Mouse (Mus musculus) layer of hippocampus, adult 11-12 months (tissue): ENCODE measurements at regions not wholly inside any gene's neighbourhood (a gene's known extent, or its start where the extent isn't known, plus 50 kb on each side); places are given as distances from the start of the nearest gene placed in this dataset.
"Not testable (repeated sequence)": the region's sequence is repeated elsewhere in the genome, so short reads cannot be mapped to it uniquely, and the experiment has no call there.

ENCODE experiments used
- DNase-seq: peaks from one replicate; pipeline ENCODE4 v3.0.0; 2022; ENCODE audit warnings: low spot score

- DNase-seq, result not testable (repeated sequence)
Observed at GRCm38 (mm10) chr17:93067850-93068249, 131.0 kb upstream of the Adcyap1 start.

- no peak for DNase-seq
Observed at GRCm38 (mm10) chr17:93068489-93068888, 130.3 kb upstream of the Adcyap1 start.

- DNase-seq, result no peak
Observed at GRCm38 (mm10) chr17:93084048-93084447, 114.8 kb upstream of the Adcyap1 start.

GRCm38 (mm10) chr17:93104516-93104915 is 94.3 kb upstream of the Adcyap1 start:
- peak; percentile 55 for DNase-seq

DNA sequence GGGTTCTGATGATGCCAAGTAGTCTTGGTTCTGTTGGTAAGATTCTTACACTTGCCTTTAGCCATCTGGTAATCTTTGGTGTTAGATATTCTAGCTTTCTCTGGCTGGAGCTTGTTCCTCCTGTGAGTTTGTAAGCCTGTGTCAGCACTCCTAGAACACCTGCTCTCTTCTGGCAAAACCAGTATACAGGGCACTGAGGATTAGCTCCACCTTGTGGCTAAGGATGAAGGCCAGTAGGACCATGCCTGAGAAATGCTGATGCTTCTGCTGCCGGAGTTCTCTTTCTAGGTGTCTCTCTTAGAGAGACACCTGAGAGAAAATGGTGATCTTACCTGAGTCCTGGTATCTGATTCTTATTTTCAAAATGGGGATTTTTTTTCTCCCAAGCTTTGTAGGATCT is 58.8 kb upstream of the Adcyap1 start:
- peak; percentile 9 for DNase-seq

- DNase-seq, result peak; percentile 74
Observed at GRCm38 (mm10) chr17:93141125-93141524, 57.7 kb upstream of the Adcyap1 start.
